Mouse (Mus musculus) gastrocnemius, adult 2 months (tissue): ENCODE data around the gene Parp12. TPM values are rescaled to one million over a fixed set of nuclear protein-coding genes. Genes with fewer than 3 reads are reported as not detected.

ENCODE experiments used
- DNase-seq: peaks from one replicate; pipeline ENCODE4 v3.0.0; 2022
- H3K27ac ChIP-seq: fragments of 200-600 bp; 2 replicates; pipeline ENCODE4 v1.8.1; 2022; ENCODE audit warnings: mild to moderate bottlenecking
- H3K4me3 ChIP-seq: fragments of 200-600 bp; 2 replicates; pipeline ENCODE4 v1.8.1; 2022; ENCODE audit warnings: mild to moderate bottlenecking, moderate library complexity
- CTCF ChIP-seq: fragments of 200-600 bp; IDR thresholded peaks from 2 replicates; pipeline ENCODE4 v1.8.1; 2022; ENCODE audit warnings: antibody characterized with exemption, mild to moderate bottlenecking, moderate library complexity
- intact Hi-C: fragments of 180-260 bp; cut with DNase I; formaldehyde crosslinking; loops from one replicate; pipeline ENCODE4 v1.15.1; 2025
- long read RNA-seq, 2 experiments: library from polyadenylated mRNA; stranded (forward); transcript quantifications; one replicate each; pipeline ENCODE4 v2.0.0; 2021
- total RNA-seq, 2 experiments: library from RNA; stranded (reverse); gene quantifications; 2 replicates each; pipeline ENCODE4 v1.2.3; 2021

Gene Parp12
- total RNA-seq = 1 to 10 TPM; 3.6 to 4.0 TPM
- long read RNA-seq, experiment 1, transcript Parp12-201 (12 exons, 3,231 nt) = major isoform, 8 of 9 reads
- long read RNA-seq, experiment 1, partial matches to known transcripts = 0 of 9 reads
- long read RNA-seq, experiment 1, other reads (novel, unspliced or antisense) = 1 of 9 reads
- long read RNA-seq, experiment 2, transcript Parp12-201 (12 exons, 3,231 nt) = major isoform, 7 of 9 reads
- long read RNA-seq, experiment 2, partial matches to known transcripts = 1 of 9 reads
- long read RNA-seq, experiment 2, other reads (novel, unspliced or antisense) = 1 of 9 reads

GRCm38 (mm10) chr6:39117584-39118455 is at the start of gene Parp12:
TSS of gene Parp12 (minus strand) at chr6:39118349.
- peak within 1 kb of the TSS; percentile 96 for H3K4me3 ChIP-seq
- DNase-seq = peak; percentile 89
- intact Hi-C loops = no loop called here
- TF ChIP-seq CTCF = no peak
- peak within 1 kb of the TSS; percentile 91 for H3K27ac ChIP-seq

GRCm38 (mm10) chr6:39164891-39165290 is 46.7 kb upstream of the Parp12 start:
- no peak for DNase-seq
- no peak for TF ChIP-seq CTCF
- intact Hi-C loops = no loop called here
- Histone ChIP-seq H3K27ac (no peak overlapping the region), H3K4me3 (no peak overlapping the region)

- TF ChIP-seq CTCF = no peak
- H3K4me3 ChIP-seq = no peak overlapping the region
- no peak overlapping the region for H3K27ac ChIP-seq
- intact Hi-C loops = no loop called here
- DNase-seq = no peak
These were observed 43.8 kb upstream of the Parp12 start for GRCm38 (mm10) chr6:39161975-39162374.

GRCm38 (mm10) chr6:39146041-39146440 is 27.9 kb upstream of the Parp12 start:
- DNase-seq = no peak
- no peak overlapping the region for H3K27ac ChIP-seq
- no peak overlapping the region for H3K4me3 ChIP-seq
- intact Hi-C loops = loop anchor here (2.0 kb wide), 1 partner anchor 199 kb away; no protein-coding TSS in a partner anchor
- TF ChIP-seq CTCF = peak; percentile 56

GRCm38 (mm10) chr6:39132556-39132955 is 14.4 kb upstream of the Parp12 start:
- intact Hi-C loops = no loop called here
- H3K27ac ChIP-seq = no peak overlapping the region
- DNase-seq = no peak
- TF ChIP-seq CTCF = no peak
- no peak overlapping the region for H3K4me3 ChIP-seq

GRCm38 (mm10) chr6:39131480-39131879 is 13.3 kb upstream of the Parp12 start:
- intact Hi-C loops = no loop called here
- DNase-seq = no peak
- TF ChIP-seq CTCF = no peak

GRCm38 (mm10) chr6:39124719-39125118 is 6.6 kb upstream of the Parp12 start:
- intact Hi-C loops = no loop called here
- no peak overlapping the region for H3K27ac ChIP-seq
- H3K4me3 ChIP-seq = no peak overlapping the region
- DNase-seq = no peak
- no peak for TF ChIP-seq CTCF

More at GRCm38 (mm10) chr6:39131480-39131879, 13.3 kb upstream of the Parp12 start:
- Histone ChIP-seq H3K27ac (no peak overlapping the region), H3K4me3 (no peak overlapping the region)

GRCm38 (mm10) chr6:39120685-39121084 is 2.5 kb upstream of the Parp12 start:
- intact Hi-C loops = no loop called here

GRCm38 (mm10) chr6:39118456-39118881 is 320 bp upstream of the Parp12 start:
- no peak for DNase-seq
- intact Hi-C loops = no loop called here
- H3K27ac ChIP-seq = peak overlapping the region; percentile 91

More at GRCm38 (mm10) chr6:39120685-39121084, 2.5 kb upstream of the Parp12 start:
- no peak for DNase-seq
- TF ChIP-seq CTCF = no peak
- Histone ChIP-seq H3K4me3 (no peak overlapping the region), H3K27ac (no peak overlapping the region)

GRCm38 (mm10) chr6:39115438-39115837 is 2.7 kb downstream of the Parp12 start:
- intact Hi-C loops = no loop called here
- DNase-seq = no peak

More at GRCm38 (mm10) chr6:39118456-39118881, 320 bp upstream of the Parp12 start:
- peak overlapping the region; percentile 96 for H3K4me3 ChIP-seq
- no peak for TF ChIP-seq CTCF

GRCm38 (mm10) chr6:39113141-39113540 is 5.0 kb downstream of the Parp12 start:
- H3K27ac ChIP-seq = no peak overlapping the region
- DNase-seq = no peak
- intact Hi-C loops = no loop called here
- no peak overlapping the region for H3K4me3 ChIP-seq
- TF ChIP-seq CTCF = no peak

More at GRCm38 (mm10) chr6:39115438-39115837, 2.7 kb downstream of the Parp12 start:
- TF ChIP-seq CTCF = no peak
- no peak overlapping the region for H3K27ac ChIP-seq
- no peak overlapping the region for H3K4me3 ChIP-seq

- DNase-seq = no peak
- H3K27ac ChIP-seq = no peak overlapping the region
- no peak overlapping the region for H3K4me3 ChIP-seq
- no peak for TF ChIP-seq CTCF
- intact Hi-C loops = no loop called here
These were observed 5.4 kb downstream of the Parp12 start for GRCm38 (mm10) chr6:39112701-39113100.

GRCm38 (mm10) chr6:39106812-39107211 is 11.3 kb downstream of the Parp12 start:
- no peak for DNase-seq
- no peak overlapping the region for H3K4me3 ChIP-seq
- H3K27ac ChIP-seq = no peak overlapping the region
- peak; percentile 17; the same call in 1 of the 2 replicates for TF ChIP-seq CTCF
- intact Hi-C loops = no loop called here
